Mouse (Mus musculus) adrenal gland, postnatal 0 days (tissue): Measurements from ENCODE around the gene Atp4b. TPM values are rescaled to one million over a fixed set of nuclear protein-coding genes. Genes with fewer than 3 reads are reported as not detected.

Experiments
- polyA plus RNA-seq: library from polyadenylated mRNA; unstranded; fragments of >200 nt; fragmentation: Nextera tagmentation; extraction: Ambion mirVana; gene quantifications from 2 replicates; pipeline ENCODE4 v1.2.1, GENCODE M21; 2015

Atp4b gene
- polyA plus RNA-seq, result 1.2 TPM in 1 of 2 replicates, not detected in the other

DNA sequence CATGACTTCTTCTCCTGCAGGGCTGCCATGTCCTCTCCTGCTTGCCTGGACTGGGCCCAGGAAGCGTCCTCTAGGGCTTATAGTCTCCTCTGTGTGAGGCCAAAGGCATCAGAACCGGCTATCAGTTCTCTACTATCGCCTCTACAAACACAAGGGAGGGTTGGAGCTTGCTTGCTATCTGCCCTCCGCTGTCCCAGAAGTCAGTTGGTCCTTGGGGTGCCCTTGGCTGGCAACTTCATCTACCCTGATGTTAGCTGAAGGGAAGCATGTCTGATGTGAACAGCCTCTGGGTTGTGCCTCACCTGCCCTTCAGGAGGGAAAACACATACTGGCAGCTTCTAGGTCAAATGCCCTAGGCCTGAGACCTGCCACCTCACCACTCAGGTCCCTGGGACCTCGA lies at the start of gene Atp4b:
Atp4b (minus strand) TSS at position 101 of the 400 bp plus-strand sequence.

DNA sequence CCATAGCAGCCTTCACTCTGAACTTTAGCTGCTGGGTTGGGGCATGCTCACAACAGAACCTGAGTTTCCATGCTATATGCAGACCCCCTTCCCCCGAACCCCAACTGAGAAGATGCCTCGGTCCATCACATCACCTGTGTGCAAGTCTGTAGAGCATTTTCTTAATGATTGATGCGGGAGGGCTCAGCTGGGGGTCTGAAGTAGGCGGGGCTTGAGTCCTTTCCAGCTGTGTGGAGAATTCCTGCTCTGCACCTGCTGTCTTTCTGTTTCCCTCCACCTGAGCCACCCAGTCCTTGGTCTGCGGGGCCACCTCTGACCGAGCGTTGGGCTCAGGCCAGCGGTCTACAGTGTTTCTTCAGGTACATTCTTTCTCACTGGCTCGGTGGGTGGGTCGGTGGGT lies 38.3 kb upstream of the Atp4b start, which contains the start of gene Tmem255b:
Tmem255b (plus strand) TSS at position 301 of the 400 bp plus-strand sequence.

GRCm38 (mm10) chr8:13404666-13405131 lies 8.1 kb upstream of the Atp4b start, which contains the start of gene Grk1:
Gene Grk1 (plus strand): TSS chr8:13405081.

GRCm38 (mm10) chr8:13338255-13338860 lies 58.3 kb downstream of the Atp4b start, which contains the start of gene Tfdp1:
Gene Tfdp1 (plus strand): TSS chr8:13338751.

Other genes starting within 250 kb of the Atp4b start
- 295 and 388 TPM in 2 replicates for gene Lamp1, start 237.7 kb downstream of the Atp4b start, polyA plus RNA-seq
- 20.5 and 26.6 TPM in 2 replicates for gene Grtp1, start 196.2 kb downstream of the Atp4b start, polyA plus RNA-seq
- 0.24 and 1.8 TPM in 2 replicates for gene Adprhl1, start 142.7 kb downstream of the Atp4b start, polyA plus RNA-seq
- gene Dcun1d2, start 108.7 kb downstream of the Atp4b start, polyA plus RNA-seq, result 11.9 and 17.3 TPM in 2 replicates
- 23.1 and 23.3 TPM in 2 replicates for gene Tmco3, start 108.6 kb downstream of the Atp4b start, polyA plus RNA-seq
- gene Tfdp1, start 58.1 kb downstream of the Atp4b start, polyA plus RNA-seq, result 55.0 and 71.1 TPM in 2 replicates
- gene Grk1, start 8.3 kb upstream of the Atp4b start, polyA plus RNA-seq, result not detected in 2 replicates
- 0.91 and 1.4 TPM in 2 replicates for gene Tmem255b, start 38.4 kb upstream of the Atp4b start, polyA plus RNA-seq
- 147 and 190 TPM in 2 replicates for gene Gas6, start 97.7 kb upstream of the Atp4b start, polyA plus RNA-seq
- gene 1700029H14Rik, start 165.6 kb upstream of the Atp4b start, polyA plus RNA-seq, result not detected in 2 replicates